ENCODE assay signal across 30 mouse cellular contexts in genomic region chr2:84607842-84608241, GRCm38 (mm10). TPM values are rescaled to one million over a fixed set of nuclear protein-coding genes. Genes with fewer than 3 reads are reported as not detected.
"Had no signal": no experiment of that assay in that cellular context is flagged by ENCODE, and none has a peak within 500 bp of the region (broad histone marks: within the 10 kb centered on the region; RNA-seq: fewer than 3 reads in every experiment).

No protein-coding gene starts in this region.

- H3K27ac ChIP-seq: embryonic facial prominence, embryonic 12.5 days; embryonic facial prominence, embryonic 13.5 days; embryonic facial prominence, embryonic 15.5 days; forebrain, embryonic 10.5 days; forebrain, embryonic 12.5 days; forebrain, embryonic 13.5 days; forebrain, embryonic 15.5 days; gastrocnemius, adult 2 months; heart, adult 2 months had no signal

- DNase-seq: cerebellum, adult 8-10 months; cerebellum, adult 9-10 months; cerebellum, adult 9-11 months; cerebellum, postnatal 10 days; cerebellum, postnatal 14 days; cerebellum, postnatal 25 days; cerebellum, postnatal 36 days; embryo, embryonic 11 days; forebrain, postnatal 0 days; gastrocnemius, adult 2 months; gastrocnemius, postnatal 10 days; gastrocnemius, postnatal 14 days; gastrocnemius, postnatal 25 days; gastrocnemius, postnatal 36 days; heart, adult 11 months; heart, adult 18-20 months; heart, adult 2 months had no signal

- H3K4me2 ChIP-seq: embryonic facial prominence, embryonic 12.5 days; embryonic facial prominence, embryonic 13.5 days; embryonic facial prominence, embryonic 15.5 days; forebrain, embryonic 12.5 days; forebrain, embryonic 13.5 days; forebrain, embryonic 15.5 days had no signal

- H3K9me3 ChIP-seq: embryonic facial prominence, embryonic 12.5 days; embryonic facial prominence, embryonic 13.5 days; embryonic facial prominence, embryonic 15.5 days; forebrain, embryonic 10.5 days; forebrain, embryonic 12.5 days; forebrain, embryonic 13.5 days; forebrain, embryonic 15.5 days had no signal

- H3K9ac ChIP-seq: embryonic facial prominence, embryonic 12.5 days; embryonic facial prominence, embryonic 13.5 days; embryonic facial prominence, embryonic 15.5 days; forebrain, embryonic 12.5 days; forebrain, embryonic 13.5 days; forebrain, embryonic 15.5 days; forebrain, postnatal 0 days had no signal

- H3K4me1 ChIP-seq: embryonic facial prominence, embryonic 12.5 days; embryonic facial prominence, embryonic 13.5 days; embryonic facial prominence, embryonic 15.5 days; forebrain, embryonic 10.5 days; forebrain, embryonic 12.5 days; forebrain, embryonic 13.5 days; forebrain, embryonic 15.5 days had no signal

- ATAC-seq: forebrain, embryonic 13.5 days; forebrain, embryonic 14.5 days; forebrain, embryonic 15.5 days; forebrain, embryonic 16.5 days; forebrain, postnatal 0 days had no signal

- H3K4me3 ChIP-seq: embryonic facial prominence, embryonic 12.5 days; embryonic facial prominence, embryonic 13.5 days; embryonic facial prominence, embryonic 15.5 days; erythroblast, embryonic 14.5 days; forebrain, embryonic 10.5 days; forebrain, embryonic 12.5 days; forebrain, embryonic 13.5 days; forebrain, embryonic 15.5 days; gastrocnemius, adult 2 months; heart, adult 2 months had no signal

- H3K27me3 ChIP-seq: embryonic facial prominence, embryonic 12.5 days; embryonic facial prominence, embryonic 13.5 days; embryonic facial prominence, embryonic 15.5 days; forebrain, embryonic 12.5 days; forebrain, embryonic 13.5 days; forebrain, embryonic 15.5 days had no signal

RNA-seq across cellular contexts. Expression of gene Btbd18, which starts 51.0 kb away (rescaled TPM):
- polyA plus RNA-seq: cortical plate, adult 2 months; erythroblast, embryonic 14.5 days; frontal cortex, adult 2 months; gonadal fat pad, adult 2 months; heart, adult 2 months had no signal
